Mouse (Mus musculus) heart, adult 2 months (tissue): ENCODE data around the gene Pacs1. TPM values are rescaled to one million over a fixed set of nuclear protein-coding genes. Genes with fewer than 3 reads are reported as not detected.

Experiments
- DNase-seq, 2 experiments: peaks; one replicate each; pipeline ENCODE4 v3.0.0; 2021
- H3K27ac ChIP-seq: fragments of 200-600 bp; 2 replicates; pipeline ENCODE4 v1.8.1; 2022
- H3K27me3 ChIP-seq: fragments of 200-500 bp; 2 replicates; pipeline ENCODE4 v1.6.1; 2012; ENCODE audit warnings: mild to moderate bottlenecking, low read length, inconsistent platforms, mixed read lengths; ENCODE audit not compliant: control insufficient read depth, insufficient read depth
- H3K36me3 ChIP-seq: fragments of 200-500 bp; 2 replicates; pipeline ENCODE4 v1.6.1; 2012; ENCODE audit warnings: low read length, inconsistent platforms; ENCODE audit not compliant: control insufficient read depth, insufficient read depth
- H3K4me1 ChIP-seq: fragments of 200-500 bp; 2 replicates; pipeline ENCODE4 v1.6.1; 2011; ENCODE audit warnings: low read length; ENCODE audit not compliant: control insufficient read depth, insufficient read depth
- H3K4me3 ChIP-seq: fragments of 200-600 bp; 2 replicates; pipeline ENCODE4 v1.8.1; 2022
- H3K79me2 ChIP-seq: fragments of 200-500 bp; replicated peaks from 2 replicates; pipeline ENCODE4 v1.6.1; 2012; ENCODE audit warnings: mild to moderate bottlenecking, inconsistent platforms, low read length, moderate library complexity, mixed read lengths; ENCODE audit not compliant: control insufficient read depth, insufficient read depth
- H3K9ac ChIP-seq: fragments of 200-500 bp; 2 replicates; pipeline ENCODE4 v1.6.1; 2012; ENCODE audit warnings: low read depth, mild to moderate bottlenecking, control low read depth, inconsistent platforms, low read length, mixed read lengths
- CTCF ChIP-seq: fragments of 200-600 bp; IDR thresholded peaks from 2 replicates; pipeline ENCODE4 v1.8.1; 2022; ENCODE audit warnings: antibody characterized with exemption, mild to moderate bottlenecking, moderate library complexity
- EP300 ChIP-seq: fragments of 200-500 bp; IDR thresholded peaks from 2 replicates; pipeline ENCODE4 v1.6.1; 2011; ENCODE audit warnings: low read depth, low read length, control low read depth; ENCODE audit not compliant: insufficient read depth
- POLR2A ChIP-seq: fragments of 200-500 bp; IDR thresholded peaks from 2 replicates; pipeline ENCODE4 v1.6.1; 2011; ENCODE audit warnings: mild to moderate bottlenecking, low read depth, low read length, control low read depth; ENCODE audit not compliant: insufficient read depth
- WGBS: fragments of 180-500 bp; shearing (Covaris S2); methylation state at CpG from one replicate; pipeline ENCODE4 v1.1.7; 2018; 5-methylcytosine and 5-hydroxymethylcytosine counted together
- intact Hi-C: fragments of 180-260 bp; cut with DNase I; formaldehyde crosslinking; loops from one replicate; pipeline ENCODE4 v1.15.1; 2025
- polyA plus RNA-seq: library from polyadenylated mRNA; depleted of rRNA; stranded (reverse); fragments of >200 nt; gene quantifications from 2 replicates; pipeline ENCODE4 v1.2.3, GENCODE M21; 2012
- total RNA-seq, 2 experiments: library from RNA; stranded (reverse); gene quantifications; 2 replicates each; pipeline ENCODE4 v1.2.3; 2021

The Pacs1 gene
- total and polyA plus RNA-seq, 3 experiments = 20.8 to 25.7 (median 21.6) TPM

DNA sequence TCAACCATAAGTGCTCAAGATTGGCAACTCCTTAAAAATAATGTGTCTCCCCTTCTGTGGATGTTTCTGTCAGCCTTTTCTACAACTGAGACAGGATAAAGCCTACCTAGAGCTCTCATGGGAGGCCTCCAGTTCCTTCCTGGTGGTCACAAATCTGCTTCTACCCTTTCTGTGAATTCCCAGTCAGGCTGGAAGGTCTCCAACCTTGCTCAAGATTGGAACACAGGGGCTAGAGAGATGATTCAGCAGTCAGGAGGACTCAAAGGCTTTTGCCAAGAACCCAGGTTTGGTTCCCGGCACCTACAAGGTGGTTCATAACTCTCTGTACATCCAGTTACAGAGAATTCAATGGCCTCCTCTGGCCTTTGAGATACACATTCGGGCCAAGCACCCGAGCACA is 149.7 kb downstream of the Pacs1 start:
- H3K4me1 ChIP-seq = no peaks in the 10 kb centered on the region
- H3K79me2 ChIP-seq = no peaks in the 10 kb centered on the region
- no peaks in the 10 kb centered on the region for H3K36me3 ChIP-seq
- TF ChIP-seq CTCF (no peak), POLR2A (no peak), EP300 (no peak)
- no peak overlapping the region for H3K9ac ChIP-seq
- no peak overlapping the region for H3K4me3 ChIP-seq
- no peak for DNase-seq
- intact Hi-C loops = no loop called here
- H3K27me3 ChIP-seq = no peaks in the 10 kb centered on the region
- 59% methylated on average over 3 of the region's 3 CpGs for WGBS
- no peak overlapping the region for H3K27ac ChIP-seq

DNA sequence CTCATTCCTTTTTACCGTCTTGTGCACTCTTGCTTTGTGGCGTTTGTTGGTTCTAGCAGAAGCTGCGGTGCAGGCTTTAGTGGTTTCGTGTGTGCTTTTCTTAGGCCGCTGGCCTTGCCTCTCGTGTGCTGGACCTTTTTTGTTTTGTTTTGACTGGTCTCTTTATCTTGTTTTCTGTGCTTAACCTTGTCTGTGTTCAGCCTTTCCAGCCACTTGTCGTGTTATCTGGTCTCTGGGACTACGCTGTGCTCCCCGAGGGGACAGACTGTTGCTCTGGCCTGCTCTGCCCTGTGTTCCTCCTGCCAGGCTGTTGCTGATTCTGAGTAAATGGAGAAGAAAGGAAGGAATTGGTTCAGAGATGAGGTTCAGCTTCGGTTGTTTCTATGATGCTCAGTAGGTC is 150.4 kb downstream of the Pacs1 start:
- 49% methylated on average over 10 of the region's 10 CpGs for WGBS
- Histone ChIP-seq H3K9ac (no peak overlapping the region), H3K4me3 (no peak overlapping the region), H3K4me1 (no peaks in the 10 kb centered on the region), H3K27ac (no peak overlapping the region), H3K36me3 (no peaks in the 10 kb centered on the region), H3K79me2 (no peaks in the 10 kb centered on the region), H3K27me3 (no peaks in the 10 kb centered on the region)
- no peak for DNase-seq
- intact Hi-C loops = no loop called here
- TF ChIP-seq CTCF (no peak), EP300 (no peak), POLR2A (no peak)

DNA sequence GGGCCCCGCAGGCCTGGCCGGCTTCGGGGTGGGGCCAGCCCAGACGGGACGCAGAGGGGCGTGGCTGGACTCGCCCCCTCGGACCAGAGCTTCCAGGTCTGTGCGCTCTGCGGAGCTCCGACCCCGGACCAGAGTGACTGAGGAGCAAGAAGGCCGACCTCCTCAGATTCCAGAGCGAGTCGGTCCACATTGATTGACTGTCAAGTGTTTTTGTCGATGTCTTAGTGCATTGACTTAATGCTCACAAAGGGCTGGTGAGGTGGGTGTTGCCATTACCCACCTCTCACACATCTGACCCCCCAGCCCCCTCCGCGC is 154.6 kb downstream of the Pacs1 start, which contains the start of gene Klc2:
TSS of gene Klc2 (minus strand) at position 177 of the 315 bp plus-strand sequence.
- WGBS = 2% methylated on average over 18 of the region's 18 CpGs
- Histone ChIP-seq H3K4me3 (peak within 1 kb of the TSS; percentile 88), H3K79me2 (no peaks in the 10 kb centered on the region), H3K27ac (peak within 1 kb of the TSS; percentile 77), H3K9ac (peak within 1 kb of the TSS; percentile 72), H3K36me3 (no peaks in the 10 kb centered on the region), H3K27me3 (no peaks in the 10 kb centered on the region), H3K4me1 (no peaks in the 10 kb centered on the region)
- DNase-seq = no peak
- TF ChIP-seq EP300 (no peak), CTCF (no peak), POLR2A (no peak)
- intact Hi-C loops = loop anchor here (2.0 kb wide), 1 partner anchor 20 kb away; no protein-coding TSS in a partner anchor

- H3K4me3 ChIP-seq = peak overlapping the region; percentile 88
- H3K79me2 ChIP-seq = no peaks in the 10 kb centered on the region
- TF ChIP-seq EP300 (0 out of 2 replicates have a peak, but pooled peaks have one; percentile 20), POLR2A (no peak), CTCF (peak; percentile 97; the same call in 1 of the 2 replicates)
- no peaks in the 10 kb centered on the region for H3K36me3 ChIP-seq
- peak; percentile 91 to 92 for DNase-seq
- peak overlapping the region; percentile 72 for H3K9ac ChIP-seq
- WGBS = under 1% methylated on average over 75 of the region's 83 CpGs
- H3K27ac ChIP-seq = peak overlapping the region; percentile 77
- intact Hi-C loops = loop anchor here (2.0 kb wide), 1 partner anchor 21 kb away; no protein-coding TSS in a partner anchor
- no peaks in the 10 kb centered on the region for H3K4me1 ChIP-seq
- H3K27me3 ChIP-seq = no peaks in the 10 kb centered on the region
These were observed 155.2 kb downstream of the Pacs1 start for GRCm38 (mm10) chr19:5117494-5118383.

- intact Hi-C loops = no loop called here
- TF ChIP-seq CTCF (no peak), EP300 (no peak), POLR2A (no peak)
- Histone ChIP-seq H3K79me2 (no peaks in the 10 kb centered on the region), H3K4me1 (no peaks in the 10 kb centered on the region), H3K4me3 (no peak overlapping the region), H3K36me3 (no peaks in the 10 kb centered on the region), H3K27me3 (no peaks in the 10 kb centered on the region), H3K27ac (no peak overlapping the region), H3K9ac (no peak overlapping the region)
- DNase-seq = no peak
- 93% methylated on average over 7 of the region's 7 CpGs for WGBS
These were observed 159.1 kb downstream of the Pacs1 start for GRCm38 (mm10) chr19:5113783-5114182.

DNA sequence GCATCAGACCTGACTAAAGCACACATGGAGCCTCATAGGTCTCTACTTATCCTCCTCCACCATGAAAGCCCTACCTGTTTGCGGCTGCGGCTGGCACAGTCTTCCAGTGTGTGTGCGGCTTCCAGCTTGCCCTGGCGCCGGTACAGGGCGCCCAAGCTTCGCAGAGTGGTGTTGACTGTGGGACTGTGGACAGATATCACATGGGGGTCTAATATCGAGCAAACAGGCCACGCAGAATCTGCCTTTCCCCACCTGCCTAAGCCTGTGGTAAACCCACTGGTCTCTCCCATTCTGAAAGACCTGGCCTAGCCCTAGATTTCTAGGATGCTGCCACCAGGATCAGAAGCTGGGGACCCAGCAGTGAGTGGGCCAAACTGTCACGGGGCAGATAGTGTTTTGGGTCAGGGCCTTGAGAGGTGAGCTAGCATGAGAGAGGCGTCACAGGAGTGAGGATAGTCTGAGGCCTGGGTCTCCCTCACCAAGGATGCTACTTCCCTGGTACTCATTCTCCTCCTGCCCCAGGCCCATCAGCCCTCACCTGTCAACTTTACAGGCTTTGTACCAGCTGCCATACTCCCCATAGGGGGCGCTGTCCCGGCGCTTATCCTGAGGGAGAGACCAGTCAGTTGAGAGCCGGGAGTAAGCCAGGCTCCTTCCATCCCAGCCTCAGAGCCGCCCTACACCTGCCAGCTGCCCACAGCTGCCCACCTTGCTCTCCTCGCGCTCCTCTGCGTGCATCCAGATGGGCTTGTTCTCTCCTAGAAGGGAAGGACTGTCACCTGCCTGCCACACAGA is 163.1 kb downstream of the Pacs1 start:
- no peak for TF ChIP-seq EP300
- peak; percentile 52 for TF ChIP-seq CTCF
- DNase-seq = no peak
- H3K27me3 ChIP-seq = no peaks in the 10 kb centered on the region
- peaks cover 6% of the 10 kb centered on the region for H3K4me1 ChIP-seq
- H3K36me3 ChIP-seq = no peaks in the 10 kb centered on the region
- no peak overlapping the region for H3K4me3 ChIP-seq
- intact Hi-C loops = no loop called here
- H3K79me2 ChIP-seq = no peaks in the 10 kb centered on the region
- 81% methylated on average over 19 of the region's 19 CpGs for WGBS
- no peak overlapping the region for H3K9ac ChIP-seq
- no peak overlapping the region for H3K27ac ChIP-seq
